Mouse (Mus musculus): ENCODE measurements around the gene Vps33b.

DNA sequence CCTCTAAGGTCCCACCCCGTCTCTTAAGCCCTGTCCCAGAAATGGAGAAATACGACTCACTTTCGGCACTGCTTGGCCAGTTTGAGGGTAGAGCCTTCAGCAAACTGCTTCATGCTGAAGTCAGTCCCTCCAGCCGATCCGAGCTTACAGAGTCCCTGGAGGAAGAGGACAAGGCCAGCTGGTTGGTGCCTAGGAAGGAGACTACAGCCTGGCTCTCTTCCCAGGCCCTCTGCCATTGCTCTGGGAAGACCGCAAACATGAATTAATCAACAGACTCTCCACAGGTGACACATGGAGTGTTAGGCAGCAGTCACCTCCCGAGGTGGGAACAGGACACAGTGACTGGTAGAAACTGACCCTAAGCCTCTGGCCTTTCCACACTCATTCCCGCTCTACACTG is 60.8 kb downstream of the Vps33b start:
- TF ChIP-seq MAFK (IDR thresholded peaks at IDR 0.05; ENCODE audit: borderline replicate concordance, low read depth, low read length): no peak
- no peak for TF ChIP-seq HCFC1 (IDR thresholded peaks at IDR 0.05; ENCODE audit: low read depth, low read length)
- TF ChIP-seq GABPA (IDR thresholded peaks at IDR 0.05; ENCODE audit: low read depth, low read length): no peak
- no peak for TF ChIP-seq CTCF (IDR thresholded peaks at IDR 0.05 in 2 of 3, conservative IDR thresholded peaks at IDR 0.05 in 1 of 3; ENCODE audit: control insufficient read depth in 1 of 3, insufficient read depth in 1 of 3, low read depth in 2 of 3, low read length in 3 of 3, poor library complexity in 1 of 3, severe bottlenecking in 1 of 3)
- TF ChIP-seq POLR2A (IDR thresholded peaks at IDR 0.05; ENCODE audit: control insufficient read depth in 1 of 2, insufficient read depth in 1 of 2, low read depth in 1 of 2, low read length in 2 of 2, poor library complexity in 1 of 2): no peak
- no peak for TF ChIP-seq TAL1 (IDR thresholded peaks at IDR 0.05; ENCODE audit: low read length)
- no peak for TF ChIP-seq KAT2A (conservative IDR thresholded peaks at IDR 0.05; ENCODE audit: low read depth, low read length)
- TF ChIP-seq MYC (IDR thresholded peaks at IDR 0.05; ENCODE audit: low read depth, low read length): no peak
- no peak for TF ChIP-seq ZC3H11A (IDR thresholded peaks at IDR 0.05; ENCODE audit: low read depth, low read length)
- no peak for TF ChIP-seq GATA1 (IDR thresholded peaks at IDR 0.05; ENCODE audit: low read depth, low read length)
- no peak for TF ChIP-seq JUND (IDR thresholded peaks at IDR 0.05; ENCODE audit: low read depth, low read length)
- TF ChIP-seq E2F4 (IDR thresholded peaks at IDR 0.05; ENCODE audit: borderline replicate concordance, low read depth, low read length): no peak
